Mouse (Mus musculus): ENCODE data around the gene St13.

DNA sequence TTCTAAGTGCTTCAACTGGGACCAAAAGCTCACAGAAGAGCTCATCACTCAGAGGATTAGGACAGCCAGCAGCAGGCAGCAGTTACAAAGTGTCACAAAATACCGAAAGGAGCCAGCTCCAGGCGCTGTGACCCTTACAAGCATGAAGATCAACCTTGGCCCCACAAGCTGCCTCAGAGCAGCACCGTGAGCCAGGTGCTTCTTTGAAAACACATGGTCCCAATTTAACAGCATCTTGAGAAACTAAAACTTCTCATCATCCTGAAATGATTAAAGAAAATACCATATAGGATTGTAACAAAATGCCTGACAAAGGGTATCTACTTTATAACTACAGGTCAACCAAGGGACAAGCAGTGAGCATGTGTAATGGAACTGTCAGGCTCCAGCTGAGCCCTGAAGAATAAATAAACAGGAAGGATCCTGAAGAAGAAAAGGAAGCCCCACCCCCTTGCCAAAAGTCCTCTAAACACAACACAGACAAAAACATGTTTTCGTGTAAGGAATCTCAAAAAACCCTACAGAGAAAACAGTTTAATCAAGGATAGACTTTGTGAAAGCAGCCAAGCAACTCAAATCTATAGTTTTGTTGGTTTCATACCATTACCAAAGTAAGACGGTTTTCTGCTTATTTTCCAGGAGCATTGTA, 70.0 kb downstream of the St13 start:
- TF ChIP-seq POLR2A (IDR thresholded peaks at IDR 0.05; ENCODE audit: low read depth, low read length) (no peak), CTCF (IDR thresholded peaks at IDR 0.05; ENCODE audit: extremely low read depth, insufficient read length, insufficient replicate concordance, low read depth, low read length) (no peak)
